Mouse (Mus musculus) thymus, postnatal 14 days (tissue): Measurements from ENCODE around the gene Bcar3.

ENCODE experiments used
- DNase-seq: peaks from one replicate; pipeline ENCODE4 v3.0.0; 2021

The Bcar3 gene

DNA sequence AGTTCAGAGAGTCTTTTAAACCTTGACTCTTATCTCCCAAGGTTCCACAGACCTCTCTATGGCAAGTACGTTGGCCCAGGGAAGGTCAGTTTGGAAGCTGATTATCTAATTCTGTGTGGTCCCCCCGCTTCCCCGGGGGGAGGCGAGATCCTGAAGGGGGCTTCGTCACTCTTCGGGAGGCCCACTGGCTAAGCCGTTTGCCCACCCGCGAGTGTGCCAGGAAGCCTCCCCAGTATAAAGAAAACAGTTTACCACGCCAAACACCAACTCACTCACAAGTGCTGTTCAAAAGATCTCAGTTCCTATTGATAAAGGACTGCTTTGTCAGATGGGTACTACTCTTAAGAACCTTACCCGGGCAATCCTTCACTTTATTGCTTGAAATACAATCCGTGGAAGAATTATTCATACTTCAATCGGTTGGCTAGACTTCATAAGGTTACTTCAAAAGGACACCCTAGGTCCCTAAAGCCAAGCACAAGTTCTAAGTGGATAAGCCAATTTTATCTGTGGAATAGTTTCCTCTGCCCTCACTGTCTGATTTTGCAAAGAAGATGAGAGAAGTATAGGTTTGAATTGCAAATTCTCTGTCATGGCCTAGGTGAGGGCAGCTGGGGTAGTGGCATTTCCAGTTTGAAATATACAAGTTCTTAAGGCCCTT is 127.2 kb downstream of the Bcar3 start:
- DNase-seq, result no peak

DNA sequence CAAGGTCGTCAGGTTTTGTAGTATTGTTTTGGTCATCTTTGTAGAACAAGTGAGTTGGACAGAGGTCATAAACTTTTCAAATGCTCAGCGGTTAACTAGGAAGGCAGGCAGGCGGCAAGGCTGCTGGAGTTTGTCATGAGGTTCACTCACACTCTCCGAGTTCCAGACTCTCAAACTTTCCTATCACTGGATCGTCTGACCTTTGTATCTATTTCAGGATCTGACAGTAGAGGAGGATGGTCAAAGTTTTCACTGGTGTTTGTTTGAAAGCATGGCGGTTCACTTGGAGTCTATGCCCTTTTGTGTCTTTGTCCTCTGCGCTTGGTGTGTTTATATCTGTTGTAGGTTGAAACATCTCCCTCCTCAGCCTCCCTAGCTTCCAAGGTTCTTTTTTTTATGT is 127.9 kb downstream of the Bcar3 start:
- DNase-seq, result no peak

DNA sequence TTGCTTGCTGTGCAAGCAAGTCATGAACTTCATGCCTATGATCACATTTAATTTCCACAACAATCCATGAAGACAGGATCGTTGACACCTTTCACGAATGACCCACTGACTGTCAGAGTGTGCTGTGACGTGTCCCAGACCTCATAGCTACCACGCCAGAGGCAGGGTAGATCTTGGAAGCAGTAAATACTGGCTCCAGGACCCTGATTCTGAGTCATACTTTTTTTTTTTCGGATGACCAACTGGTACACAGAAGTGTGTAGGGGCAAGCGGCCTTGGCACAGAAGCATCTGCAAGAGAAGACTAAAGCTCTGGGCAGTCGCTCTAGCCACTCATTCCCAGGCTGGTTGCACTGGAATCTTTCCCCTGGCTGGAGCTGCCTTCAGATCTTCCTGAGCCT is 128.3 kb downstream of the Bcar3 start:
- no peak for DNase-seq

DNA sequence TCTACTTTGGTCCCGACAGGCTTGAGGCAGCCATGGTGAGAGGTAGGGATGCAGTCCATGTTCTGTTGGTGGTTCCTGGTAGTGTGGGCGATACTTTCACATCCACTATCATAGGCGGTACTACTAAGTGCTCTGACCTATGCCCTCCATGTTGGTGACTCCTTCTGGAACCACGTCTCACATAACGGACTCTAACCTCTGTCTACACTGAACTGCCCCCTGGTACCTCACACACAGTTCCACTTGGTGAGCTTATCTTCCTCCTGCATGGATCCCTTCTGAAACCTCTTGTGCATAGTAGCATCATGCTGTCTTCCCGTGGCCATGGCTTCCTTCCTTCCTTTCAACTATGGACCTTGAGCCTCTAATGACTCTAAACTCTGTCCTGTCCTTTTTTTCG is 129.7 kb downstream of the Bcar3 start:
- DNase-seq, result no peak

DNA sequence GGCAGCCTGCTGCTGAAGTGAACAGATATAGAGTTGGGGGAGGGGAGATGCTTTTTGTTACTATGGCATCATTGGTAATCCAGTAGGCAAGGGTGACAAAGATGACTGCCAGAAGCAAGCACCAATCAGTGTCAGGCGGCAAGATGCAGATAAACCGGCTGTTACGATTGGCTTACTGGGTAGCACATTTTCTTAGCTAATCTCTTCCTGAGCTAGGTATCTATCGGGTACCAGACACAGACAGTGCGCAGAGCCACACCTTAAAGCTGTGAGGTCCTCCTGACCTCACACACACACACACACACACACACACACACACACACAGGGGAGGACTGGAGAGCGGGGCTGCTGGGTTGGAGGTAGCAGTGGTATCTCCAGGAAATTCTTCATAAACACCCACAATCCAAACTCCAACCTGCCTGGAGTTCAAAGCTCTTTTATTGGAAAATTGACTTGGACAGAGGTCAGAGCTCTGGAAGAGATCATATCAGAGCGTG is 134.4 kb downstream of the Bcar3 start:
- DNase-seq, result no peak

DNA sequence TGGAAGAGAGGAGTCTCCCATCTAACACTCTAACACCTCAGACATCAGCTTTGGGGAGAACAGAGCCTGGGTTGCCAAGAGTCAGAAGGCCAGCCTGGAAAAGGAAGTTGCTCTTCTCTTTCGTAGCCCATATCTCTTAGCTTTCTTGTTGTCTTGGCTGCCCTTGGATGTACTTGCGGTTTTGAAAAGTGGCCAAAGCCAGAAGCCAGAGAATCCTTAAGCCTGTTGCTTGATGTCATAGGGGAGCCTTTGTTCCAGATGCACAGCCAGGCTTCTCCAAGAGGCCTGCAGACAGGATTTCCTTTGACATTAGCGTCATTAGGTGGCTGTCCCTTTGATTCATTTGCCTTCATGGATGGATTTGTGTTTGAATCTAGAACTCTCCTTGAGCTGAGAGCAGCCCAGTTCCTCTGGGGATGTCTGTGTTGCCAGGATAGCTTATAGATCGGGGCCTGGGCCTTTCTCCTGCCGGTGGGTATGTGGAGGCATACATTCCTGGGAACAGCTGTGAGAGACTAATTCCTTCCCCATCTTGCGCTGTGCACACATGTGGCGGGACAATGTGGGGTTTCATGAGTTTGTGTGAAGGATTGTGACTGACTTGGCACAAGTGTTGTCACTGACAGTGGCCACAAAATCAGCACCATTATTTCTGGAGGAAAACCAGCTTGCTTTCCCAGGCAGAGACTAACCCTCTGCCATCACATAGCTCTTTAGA is 137.0 kb downstream of the Bcar3 start:
- DNase-seq, result no peak

DNA sequence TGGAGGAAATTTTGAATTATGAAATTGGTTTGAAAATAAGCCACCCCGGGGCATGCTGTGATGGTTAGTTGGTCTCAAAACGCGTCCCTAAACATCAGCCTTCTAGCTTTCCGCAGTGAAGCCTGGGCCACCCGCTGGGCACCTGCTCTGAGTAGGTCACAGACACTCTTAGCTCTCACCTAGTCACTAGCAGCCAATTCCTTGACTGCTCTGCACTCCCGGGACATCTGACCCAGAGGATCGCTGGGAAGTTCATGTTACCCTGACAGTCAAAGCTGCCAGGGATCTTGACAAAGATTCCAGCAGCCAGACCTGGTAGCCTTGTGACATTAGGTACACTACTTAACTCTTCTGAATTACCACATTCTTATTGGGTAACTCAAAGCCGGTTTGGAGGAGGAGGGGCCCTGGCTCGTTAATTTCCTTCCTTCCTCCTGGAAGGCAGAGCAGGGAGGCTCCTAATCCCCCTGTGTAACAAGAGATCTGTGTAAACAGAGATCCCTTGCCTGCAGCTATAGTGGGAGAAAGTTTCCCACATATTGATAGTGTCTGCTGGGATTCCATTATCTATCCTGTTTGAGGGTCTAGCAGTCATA is 139.0 kb downstream of the Bcar3 start:
- DNase-seq, result no peak

DNA sequence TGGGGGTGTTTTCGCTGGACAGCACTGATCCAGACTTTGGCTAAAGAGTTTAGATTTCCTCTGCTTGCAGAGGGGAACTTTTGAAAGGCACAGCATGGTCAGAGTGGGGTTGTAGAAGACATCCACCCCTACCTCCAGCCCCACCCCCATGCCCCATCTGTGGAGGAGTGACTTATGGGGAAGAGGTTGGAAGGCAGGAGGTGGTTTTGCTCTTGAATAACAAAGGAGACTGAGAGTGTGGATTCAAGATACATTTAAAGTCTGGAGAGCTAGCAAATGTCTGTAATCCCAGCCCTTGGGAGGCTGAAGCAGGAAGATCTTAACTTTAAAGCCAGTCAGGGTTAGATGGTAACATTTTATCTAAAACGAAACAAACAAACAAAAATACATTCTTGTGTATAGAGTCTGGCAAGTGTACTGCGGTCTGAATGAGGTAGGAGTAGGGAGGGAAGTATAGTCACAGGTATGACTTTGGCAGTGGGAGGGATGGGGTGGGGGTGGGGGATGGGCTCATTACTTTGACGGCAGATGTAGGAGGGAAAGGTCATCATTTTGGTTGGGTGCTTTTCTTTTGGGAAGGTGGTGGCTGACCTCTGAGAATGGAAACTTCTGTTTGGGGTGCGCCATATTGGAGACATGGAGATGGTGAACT is 140.2 kb downstream of the Bcar3 start:
- no peak for DNase-seq

DNA sequence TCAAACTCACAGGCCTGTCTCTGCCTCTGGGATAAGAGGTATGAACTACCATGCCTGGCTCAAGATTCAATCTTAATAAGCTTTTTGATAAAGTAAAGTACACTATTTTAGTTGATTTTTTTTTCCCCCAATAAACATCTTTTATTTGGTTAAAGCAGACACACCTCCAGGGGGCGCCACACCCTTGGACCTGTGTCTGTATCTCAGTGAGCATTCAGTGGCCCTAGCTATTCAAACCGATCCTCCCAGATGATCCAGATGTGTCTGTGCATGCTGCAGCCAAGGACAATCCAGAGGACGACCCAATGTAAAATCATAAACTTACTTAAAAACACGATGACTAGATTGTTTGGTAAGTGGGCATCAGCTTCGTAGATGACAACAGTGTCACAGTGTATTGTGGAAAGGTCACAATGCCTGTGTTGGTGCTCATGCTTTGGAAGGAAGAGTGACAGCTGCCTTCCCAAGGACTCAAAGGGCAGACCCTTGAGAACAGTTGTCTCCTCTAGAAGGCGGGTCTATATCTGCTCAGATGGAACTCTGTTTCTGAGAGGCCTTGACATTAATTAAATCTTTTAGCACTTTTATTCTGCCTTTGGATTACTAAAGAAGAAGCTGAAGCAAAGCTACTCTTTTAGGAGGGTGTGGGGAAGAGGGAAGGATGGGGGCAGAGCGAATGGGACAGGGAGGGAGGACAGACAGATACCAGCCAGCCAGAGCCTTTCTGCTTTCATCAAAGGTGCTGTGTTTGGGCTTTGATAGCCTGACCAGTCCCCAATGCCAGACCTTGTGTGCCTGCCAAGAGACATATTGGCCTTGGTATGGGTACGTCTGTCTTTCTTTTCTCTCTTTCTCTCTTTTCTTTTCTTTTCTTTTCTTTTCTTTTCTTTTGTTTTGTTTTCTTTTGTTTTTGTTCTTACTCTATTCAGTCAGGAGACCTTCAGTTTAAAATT is 141.3 kb downstream of the Bcar3 start:
- DNase-seq, result no peak

DNA sequence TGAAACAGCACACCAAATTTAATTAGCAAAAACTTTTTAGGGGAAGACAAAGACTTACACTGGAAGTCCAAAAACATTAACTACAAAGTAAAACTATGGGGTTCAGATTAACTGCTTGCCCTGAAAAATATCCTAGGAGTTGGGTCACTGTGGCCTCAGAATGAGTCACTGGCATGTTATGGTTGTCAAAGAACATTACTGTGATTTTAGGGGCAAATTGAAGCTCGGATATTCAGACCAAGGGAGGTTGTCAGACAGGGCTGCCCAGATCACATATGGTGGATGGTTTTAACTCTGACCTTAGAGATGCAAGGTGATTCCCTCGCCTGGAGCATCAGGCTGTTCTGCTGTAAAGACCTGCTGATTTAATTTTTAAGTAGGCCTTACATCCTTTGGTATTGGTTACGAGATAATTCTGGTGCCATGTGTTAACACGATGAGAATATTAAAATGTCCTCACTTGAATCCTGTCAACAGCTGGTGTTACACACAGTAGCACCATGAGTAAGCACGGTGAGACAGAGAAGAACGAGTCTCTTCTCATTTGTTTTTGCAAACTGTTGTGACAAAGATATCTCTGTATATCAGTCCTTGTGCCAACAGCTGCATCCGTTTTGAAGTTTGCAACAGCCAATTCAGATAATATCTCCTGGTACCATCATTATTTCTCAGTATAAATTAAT is 144.3 kb downstream of the Bcar3 start:
- no peak for DNase-seq

DNA sequence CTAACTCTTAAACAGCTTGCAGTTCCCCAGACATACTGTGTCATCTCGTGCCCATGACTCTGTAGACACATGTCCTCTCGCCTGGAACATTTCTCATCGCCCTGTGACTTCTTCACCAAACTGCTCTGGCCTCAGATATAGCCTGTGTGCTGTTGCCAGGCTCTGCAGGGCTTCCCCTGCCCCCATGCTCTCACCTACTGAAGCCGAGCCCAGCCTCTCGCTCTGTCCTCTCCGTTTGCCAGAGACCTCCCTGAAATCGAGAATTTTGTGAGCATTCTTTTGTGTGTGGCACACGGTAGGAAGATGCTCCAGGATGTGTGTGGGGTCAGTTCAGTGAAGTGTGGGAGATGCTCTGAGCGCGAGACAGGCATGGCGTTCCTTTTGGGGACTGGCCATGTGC is 151.8 kb downstream of the Bcar3 start:
- DNase-seq, result no peak

DNA sequence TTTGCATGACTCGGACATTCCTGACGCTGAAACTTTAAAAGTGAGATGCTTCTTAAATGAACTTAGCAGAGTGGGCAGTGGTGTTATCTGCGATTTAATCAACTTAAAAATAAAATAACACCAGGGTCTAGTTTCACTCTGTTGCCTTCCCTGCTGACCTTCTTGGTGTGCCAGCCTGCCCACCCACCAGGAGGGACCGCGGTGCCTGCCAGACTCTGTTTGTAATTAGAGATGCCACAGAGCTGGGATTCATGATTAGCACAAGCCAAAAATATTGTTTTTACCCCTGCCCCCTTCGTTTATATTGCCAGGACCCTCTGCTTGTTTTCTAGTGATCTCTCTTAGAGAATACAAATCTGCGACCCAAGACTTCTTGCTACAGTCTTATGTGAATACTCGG is 152.7 kb downstream of the Bcar3 start:
- DNase-seq, result no peak

DNA sequence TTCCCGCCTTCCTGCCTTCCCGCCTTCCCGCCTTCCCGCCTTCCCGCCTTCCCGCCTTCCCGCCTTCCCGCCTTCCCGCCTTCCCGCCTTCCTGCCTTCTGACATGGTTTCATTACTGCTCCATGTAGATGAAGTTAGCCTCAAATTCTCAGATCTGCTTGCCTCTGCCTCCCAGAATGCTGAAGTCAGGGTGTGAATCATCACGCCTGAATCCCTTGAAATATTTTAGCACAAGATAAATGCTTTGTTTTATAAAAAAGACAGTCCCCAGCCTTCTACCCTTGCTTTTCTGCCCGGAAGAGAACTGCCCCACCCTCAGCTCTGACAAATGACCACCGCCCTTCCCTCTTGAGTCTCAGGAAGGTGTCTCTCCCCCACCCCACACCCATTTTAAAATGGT is 154.3 kb downstream of the Bcar3 start:
- no peak for DNase-seq

DNA sequence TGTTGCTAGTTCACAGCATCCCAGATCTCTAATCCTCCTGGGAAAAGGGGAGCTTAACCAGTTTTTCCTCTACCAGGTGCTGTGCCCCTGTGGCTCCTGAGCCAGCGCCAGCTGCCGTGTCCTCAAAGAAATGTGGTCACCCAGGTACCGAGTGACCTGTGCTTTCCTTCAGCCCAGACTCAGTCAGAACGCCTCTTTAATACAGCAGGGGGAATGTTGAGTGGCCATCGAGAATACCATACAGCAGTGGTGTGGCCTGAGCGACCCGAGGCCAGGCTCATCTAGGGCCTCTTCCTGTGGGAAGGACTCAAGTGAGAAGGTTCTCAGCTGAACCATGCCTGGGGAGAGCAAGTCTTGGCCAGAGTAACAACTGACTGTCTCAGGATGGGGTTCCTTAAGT is 156.1 kb downstream of the Bcar3 start:
- DNase-seq, result no peak

DNA sequence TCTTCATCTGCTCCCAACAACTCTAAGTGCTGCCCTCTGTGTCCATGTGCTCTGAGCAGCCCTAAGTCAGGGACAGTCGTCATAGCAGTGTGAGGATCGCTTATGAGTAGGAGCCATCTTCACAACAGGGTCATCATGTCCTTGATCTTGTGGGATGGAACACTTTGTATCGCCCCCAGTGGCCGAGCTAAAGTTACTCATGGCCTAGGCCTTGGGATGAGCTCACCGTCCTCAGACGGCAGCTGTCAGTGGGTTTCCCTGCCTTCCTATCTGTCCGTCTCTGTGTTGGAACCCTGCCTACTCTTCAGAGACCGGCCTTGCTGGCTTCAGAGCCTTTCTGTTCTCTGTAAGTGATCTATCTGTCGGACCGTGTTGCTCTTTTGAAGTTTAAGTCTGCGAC is 159.9 kb downstream of the Bcar3 start:
- no peak for DNase-seq

DNA sequence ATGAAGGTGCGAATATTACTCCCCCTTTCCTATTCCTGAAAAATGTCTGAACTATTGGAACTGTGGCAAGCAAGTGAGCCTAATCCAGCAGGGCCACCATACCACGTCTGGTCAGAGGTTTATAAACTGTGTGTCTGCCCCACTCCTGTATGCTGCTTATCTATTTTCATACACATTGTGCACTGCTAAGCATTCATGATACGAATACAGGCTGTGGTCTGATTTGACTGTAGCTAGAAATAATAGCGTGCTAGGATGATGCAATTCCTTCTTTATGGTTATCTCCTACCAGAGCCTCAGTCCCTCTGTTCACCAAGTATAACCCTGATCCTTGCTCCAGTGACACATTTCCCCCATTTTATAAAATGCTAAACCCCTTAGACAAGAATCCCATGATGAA is 162.2 kb downstream of the Bcar3 start:
- no peak for DNase-seq

DNA sequence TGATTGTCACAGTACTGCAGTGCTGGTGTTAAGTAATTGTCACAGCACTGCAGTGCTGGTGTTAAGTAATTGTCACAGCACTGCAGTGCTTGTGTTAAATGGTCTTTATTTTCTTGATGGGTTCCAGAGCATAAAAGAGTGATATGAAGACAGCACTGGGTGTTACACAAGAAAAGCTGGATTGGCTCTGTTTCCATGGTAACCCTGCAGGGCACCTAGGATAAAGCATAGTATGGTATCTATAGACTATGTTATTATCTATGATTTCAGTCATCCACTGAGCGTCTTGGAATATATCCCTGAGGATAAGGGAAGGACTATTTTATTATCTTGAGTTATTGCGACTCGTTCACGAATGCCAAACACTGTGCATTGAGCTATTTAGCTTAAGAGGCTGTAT is 162.9 kb downstream of the Bcar3 start:
- no peak for DNase-seq

DNA sequence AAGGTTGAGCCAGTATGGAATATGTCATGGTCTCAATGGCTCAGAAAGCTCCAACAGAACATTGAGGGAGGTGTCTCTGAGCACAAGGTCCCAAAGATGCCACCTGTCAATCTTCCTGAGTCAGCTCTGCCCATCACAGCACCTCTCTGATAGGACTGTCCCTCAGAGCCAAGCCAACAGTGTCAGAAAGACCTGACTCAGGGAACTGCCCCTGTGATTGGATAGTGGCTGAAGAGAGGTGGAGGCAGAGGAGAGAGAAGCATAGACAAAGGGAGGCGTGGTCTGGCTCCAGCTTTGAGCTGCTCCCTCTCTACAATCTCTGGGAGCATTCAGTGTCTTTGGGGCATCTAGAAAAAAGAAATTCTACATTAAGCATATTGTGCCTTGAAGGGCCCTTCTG is 163.8 kb downstream of the Bcar3 start:
- no peak for DNase-seq

DNA sequence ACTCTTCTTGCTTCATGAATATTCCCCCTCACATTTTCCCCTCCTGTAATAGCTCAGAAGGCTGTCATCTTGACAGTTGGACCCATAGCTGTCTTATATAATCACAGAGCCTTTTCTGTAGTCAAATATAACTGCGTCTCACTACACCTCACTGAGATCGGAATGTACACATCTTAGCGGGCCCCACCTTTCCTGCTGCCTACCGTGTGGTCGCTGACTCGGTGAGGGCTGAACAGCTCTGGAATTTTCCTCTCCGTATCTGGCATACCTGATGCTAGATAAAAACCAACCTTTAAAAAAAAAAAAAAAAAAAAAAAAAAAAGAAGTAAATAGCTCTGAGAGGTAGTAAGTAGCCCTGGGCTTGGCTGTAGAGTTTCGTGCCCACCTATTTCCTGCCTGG is 164.8 kb downstream of the Bcar3 start:
- no peak for DNase-seq

DNA sequence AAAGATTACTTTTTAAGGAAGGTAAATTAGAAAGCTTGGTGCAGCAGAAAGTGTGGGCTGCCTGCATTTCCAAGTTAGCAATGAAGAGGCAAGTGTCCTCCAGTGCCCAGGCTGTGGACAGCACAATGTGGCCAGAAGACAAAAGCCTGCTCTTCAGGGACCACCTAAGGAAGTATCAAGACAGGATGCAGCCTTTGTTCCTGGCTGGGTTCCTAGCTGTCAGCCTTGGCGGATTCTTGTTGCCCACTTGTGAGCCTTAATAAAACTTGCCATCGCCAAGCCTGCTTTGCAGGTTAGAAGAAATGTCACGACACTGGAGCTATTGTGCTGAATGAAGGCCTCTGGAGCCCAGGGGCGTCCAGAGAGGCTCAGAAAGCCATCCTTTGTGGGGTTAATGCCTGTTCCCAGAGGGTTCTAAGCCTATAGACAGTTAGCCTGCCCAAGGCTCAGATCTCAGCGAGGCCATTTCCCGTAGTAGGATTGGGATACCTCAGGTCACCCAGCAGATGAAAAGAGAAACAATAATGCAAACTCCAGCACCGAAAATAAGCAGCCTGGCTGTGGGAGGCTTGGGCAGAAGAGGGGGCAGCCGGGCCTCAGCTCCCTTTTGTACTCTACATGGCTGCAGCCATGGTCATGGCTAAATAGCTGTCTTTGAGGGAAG is 167.0 kb downstream of the Bcar3 start:
- no peak for DNase-seq

DNA sequence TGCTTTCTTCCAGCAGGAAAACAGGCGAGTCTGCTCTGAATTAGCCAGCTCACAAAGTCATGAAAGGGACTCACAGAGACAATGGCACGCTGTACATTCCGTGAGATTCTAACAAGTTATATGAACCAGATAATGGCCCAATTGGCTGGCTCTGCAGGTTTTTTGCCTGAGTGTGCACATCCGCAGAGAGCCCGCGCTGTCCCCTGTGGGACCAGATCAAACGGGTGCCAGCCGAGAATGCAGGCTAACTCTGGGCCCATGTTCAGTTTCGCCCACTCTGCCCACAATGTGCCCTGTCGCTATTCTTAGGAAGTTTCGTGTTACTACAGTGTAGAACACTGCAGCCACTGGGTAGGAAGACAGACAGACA is 167.6 kb downstream of the Bcar3 start:
- no peak for DNase-seq
